Mouse (Mus musculus) midbrain, embryonic 14.5 days (tissue): ENCODE measurements at regions not wholly inside any gene's neighbourhood (a gene's known extent, or its start where the extent isn't known, plus 50 kb on each side); places are given as distances from the start of the nearest gene placed in this dataset.
A peak's percentile ranks its signal among the peaks of the same experiment; 100 is the strongest.

Experiments
- ATAC-seq: fragments of 200-750 bp; cut with Nextera tagmentation; 2 replicates; pipeline ENCODE4 v1.8.0; 2017; ENCODE audit warnings: moderate number of reproducible peaks, moderate library complexity; ENCODE audit not compliant: low FRiP score, low TSS enrichment
- DNase-seq: peaks from one replicate; pipeline ENCODE4 v3.0.0-alpha.2; 2015
- H3K27ac ChIP-seq: fragments of 300-500 bp; sonication (generic); replicated peaks from 2 replicates; pipeline ENCODE4 v1.5.1; 2014; ENCODE audit warnings: mild to moderate bottlenecking, low read depth, low read length, moderate library complexity
- H3K27me3 ChIP-seq: fragments of 300-500 bp; sonication (generic); 2 replicates; pipeline ENCODE4 v1.6.1; 2014; ENCODE audit warnings: low read length, control low read depth, mixed read lengths; ENCODE audit not compliant: control insufficient read depth, insufficient read depth
- H3K36me3 ChIP-seq: fragments of 300-500 bp; sonication (generic); 2 replicates; pipeline ENCODE4 v1.6.1; 2014; ENCODE audit warnings: low read length, control low read depth; ENCODE audit not compliant: control insufficient read depth, insufficient read depth
- H3K4me1 ChIP-seq: fragments of 300-500 bp; sonication (generic); 2 replicates; pipeline ENCODE4 v1.6.1; 2014; ENCODE audit warnings: mild to moderate bottlenecking, antibody characterized with exemption, low read length, control low read depth; ENCODE audit not compliant: control insufficient read depth, insufficient read depth
- H3K4me2 ChIP-seq: fragments of 300-500 bp; sonication (generic); 2 replicates; pipeline ENCODE4 v1.6.1; 2014; ENCODE audit warnings: mild to moderate bottlenecking, low read length, moderate library complexity
- H3K4me3 ChIP-seq: fragments of 300-500 bp; sonication (generic); replicated peaks from 2 replicates; pipeline ENCODE4 v1.5.1; 2014; ENCODE audit warnings: low read depth, low read length
- H3K9ac ChIP-seq: fragments of 300-500 bp; sonication (generic); replicated peaks from 2 replicates; pipeline ENCODE4 v1.6.1; 2014; ENCODE audit warnings: mild to moderate bottlenecking, low read length, moderate library complexity
- H3K9me3 ChIP-seq: fragments of 300-500 bp; sonication (generic); 2 replicates; pipeline ENCODE4 v1.6.1; 2016; ENCODE audit warnings: low read length, control low read depth, mixed read lengths; ENCODE audit not compliant: control insufficient read depth
- WGBS: fragments of 180-500 bp; shearing (Covaris S2); extraction: QIAGEN DNeasy Blood & Tissue Kit; methylation state at CpG from one replicate; pipeline ENCODE4 v1.1.7; 2014; 5-methylcytosine and 5-hydroxymethylcytosine counted together

DNA sequence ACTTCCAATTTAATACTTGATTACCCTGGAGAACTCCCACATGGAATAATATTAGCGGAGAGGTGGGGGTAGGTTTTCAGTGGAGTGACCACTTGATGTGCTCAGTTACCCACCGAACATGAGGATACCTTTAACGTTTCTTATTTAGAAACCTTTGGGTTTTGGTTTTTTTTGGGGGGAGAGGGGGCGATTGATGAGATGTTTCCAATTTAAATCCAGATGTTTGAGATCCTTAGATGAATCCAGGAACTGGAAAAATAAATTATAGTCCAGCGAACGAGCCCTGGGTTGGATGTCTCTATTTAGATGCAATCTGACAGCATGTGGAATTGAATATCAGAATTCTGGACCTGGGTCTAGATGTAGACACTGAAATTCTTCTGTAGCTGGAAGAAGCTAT lies 393.4 kb downstream of the Cd83 start:
- peaks cover 4% of the 10 kb centered on the region; the same call in 1 of the 2 replicates for H3K27me3 ChIP-seq
- no peaks in the 10 kb centered on the region for H3K9me3 ChIP-seq
- no peak overlapping the region for H3K9ac ChIP-seq
- no peak overlapping the region for H3K4me3 ChIP-seq
- ATAC-seq (no peak), DNase-seq (no peak)
- H3K27ac ChIP-seq = no peak overlapping the region
- no peak overlapping the region for H3K4me2 ChIP-seq
- no peaks in the 10 kb centered on the region for H3K4me1 ChIP-seq
- 75% methylated on average over 6 of the region's 6 CpGs for WGBS
- H3K36me3 ChIP-seq = no peaks in the 10 kb centered on the region

DNA sequence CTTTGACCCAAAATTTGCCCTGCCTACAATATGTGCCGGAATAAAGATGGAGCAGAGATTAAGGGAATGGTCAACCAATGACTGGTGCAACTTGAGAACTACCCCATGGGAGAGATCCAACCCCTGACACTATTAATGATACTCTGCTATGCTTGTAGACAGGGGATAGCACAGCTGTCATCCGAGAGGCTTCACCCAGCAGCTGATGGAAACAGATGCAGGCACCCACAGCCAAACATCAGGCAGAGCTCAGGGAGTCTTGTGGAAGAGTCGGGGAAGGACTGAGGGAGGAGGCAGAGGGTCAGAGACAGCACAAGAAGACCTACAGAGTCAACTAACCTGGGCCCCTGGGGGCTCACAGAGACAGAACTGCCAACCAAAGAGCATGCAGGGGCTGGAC lies 395.8 kb downstream of the Cd83 start:
- no peak for DNase-seq
- H3K36me3 ChIP-seq = no peaks in the 10 kb centered on the region
- ATAC-seq = no peak
- no peak overlapping the region for H3K4me3 ChIP-seq
- no peak overlapping the region for H3K27ac ChIP-seq
- no peaks in the 10 kb centered on the region for H3K9me3 ChIP-seq
- 85% methylated on average over 3 of the region's 3 CpGs for WGBS
- no peak overlapping the region for H3K4me2 ChIP-seq
- H3K27me3 ChIP-seq = peaks cover 4% of the 10 kb centered on the region; the same call in 1 of the 2 replicates
- H3K4me1 ChIP-seq = no peaks in the 10 kb centered on the region
- no peak overlapping the region for H3K9ac ChIP-seq

DNA sequence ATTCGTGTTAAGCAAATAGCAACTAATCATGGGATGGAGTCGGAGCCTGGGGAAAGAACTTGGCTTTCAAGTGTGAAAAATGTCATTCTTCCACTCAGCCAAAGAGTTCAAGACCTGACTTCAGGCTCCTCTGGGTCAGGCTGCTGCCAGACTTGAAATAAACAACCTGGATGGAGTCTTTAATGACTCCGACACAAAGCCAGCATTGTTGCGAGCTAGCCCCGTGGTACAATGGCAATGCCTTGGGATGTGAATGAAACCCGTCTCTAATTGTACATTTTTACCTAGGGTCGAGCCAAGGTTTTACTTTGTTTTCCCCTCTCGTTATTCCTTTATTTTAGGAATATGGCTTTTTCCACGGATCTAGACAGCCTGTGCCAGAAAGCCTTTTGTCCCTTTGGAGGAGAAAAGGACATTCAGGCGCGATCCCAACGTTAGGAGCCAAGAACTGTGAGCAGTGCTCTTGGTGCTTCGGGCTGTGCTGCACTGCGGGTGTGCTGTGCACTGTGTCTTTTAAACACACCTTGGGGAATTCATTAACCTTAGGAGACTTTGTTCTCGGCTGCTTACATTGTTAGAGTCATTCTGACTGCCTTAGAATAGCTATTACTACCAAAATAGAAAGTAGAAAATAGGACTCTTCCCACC lies 398.1 kb downstream of the Cd83 start:
- ATAC-seq = no peak
- no peaks in the 10 kb centered on the region for H3K4me1 ChIP-seq
- H3K9me3 ChIP-seq = no peaks in the 10 kb centered on the region
- H3K36me3 ChIP-seq = no peaks in the 10 kb centered on the region
- no peak overlapping the region for H3K4me2 ChIP-seq
- H3K4me3 ChIP-seq = no peak overlapping the region
- WGBS = 53% methylated on average over 15 of the region's 15 CpGs
- H3K27me3 ChIP-seq = peaks cover 4% of the 10 kb centered on the region; the same call in 1 of the 2 replicates
- H3K27ac ChIP-seq = no peak overlapping the region
- no peak for DNase-seq
- H3K9ac ChIP-seq = no peak overlapping the region

DNA sequence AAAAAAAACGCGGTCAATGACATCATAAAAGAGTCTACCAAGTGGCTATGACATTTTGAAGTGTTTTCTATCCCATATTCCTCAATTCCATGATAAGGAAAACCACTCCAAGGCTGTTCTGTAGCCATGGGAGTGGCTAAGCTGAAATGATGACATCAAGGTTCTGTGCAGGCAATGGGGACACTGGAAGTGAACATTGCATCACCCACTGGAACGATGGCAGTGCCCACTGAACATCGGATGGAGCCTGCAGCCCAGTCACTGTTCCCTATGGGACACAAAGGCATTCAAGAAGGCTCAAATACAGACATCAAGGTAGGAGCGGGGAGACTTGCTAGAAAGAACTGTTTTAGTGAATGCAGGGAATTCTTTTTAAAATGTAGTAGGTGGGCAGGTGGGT lies 410.8 kb downstream of the Cd83 start:
- 85% methylated on average over 5 of the region's 5 CpGs for WGBS
- Histone ChIP-seq H3K9me3 (no peaks in the 10 kb centered on the region), H3K27me3 (no peaks in the 10 kb centered on the region), H3K4me2 (no peak overlapping the region), H3K4me3 (no peak overlapping the region), H3K9ac (no peak overlapping the region), H3K36me3 (no peaks in the 10 kb centered on the region), H3K27ac (no peak overlapping the region), H3K4me1 (no peaks in the 10 kb centered on the region)
- no peak for ATAC-seq
- no peak for DNase-seq

DNA sequence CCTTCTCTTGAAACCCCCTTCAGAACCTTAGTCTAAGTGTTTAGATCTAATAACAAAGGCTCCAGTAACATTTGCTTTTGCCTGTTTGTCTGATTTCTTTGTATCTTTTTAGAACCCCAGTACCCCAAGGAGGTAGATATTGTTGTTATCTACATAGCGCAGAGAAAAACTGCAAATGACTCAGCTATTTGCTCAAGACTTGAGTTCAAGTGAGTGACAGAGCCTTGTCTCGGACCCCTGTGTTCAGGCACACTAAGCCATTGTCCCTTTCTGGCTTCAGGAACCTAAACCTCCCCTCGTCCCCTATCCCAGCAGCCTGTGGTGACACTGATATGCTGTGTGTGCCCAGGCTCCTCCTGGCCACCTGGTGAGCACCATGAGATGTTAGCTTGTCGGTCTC lies 421.5 kb downstream of the Cd83 start:
- Histone ChIP-seq H3K9me3 (no peaks in the 10 kb centered on the region), H3K36me3 (no peaks in the 10 kb centered on the region), H3K4me1 (peaks cover 6% of the 10 kb centered on the region), H3K27ac (no peak overlapping the region), H3K4me2 (no peak overlapping the region), H3K27me3 (peaks cover 14% of the 10 kb centered on the region; the same call in 1 of the 2 replicates), H3K4me3 (no peak overlapping the region), H3K9ac (no peak overlapping the region)
- DNase-seq = no peak
- ATAC-seq = no peak
- WGBS = 58% methylated on average over 4 of the region's 4 CpGs

DNA sequence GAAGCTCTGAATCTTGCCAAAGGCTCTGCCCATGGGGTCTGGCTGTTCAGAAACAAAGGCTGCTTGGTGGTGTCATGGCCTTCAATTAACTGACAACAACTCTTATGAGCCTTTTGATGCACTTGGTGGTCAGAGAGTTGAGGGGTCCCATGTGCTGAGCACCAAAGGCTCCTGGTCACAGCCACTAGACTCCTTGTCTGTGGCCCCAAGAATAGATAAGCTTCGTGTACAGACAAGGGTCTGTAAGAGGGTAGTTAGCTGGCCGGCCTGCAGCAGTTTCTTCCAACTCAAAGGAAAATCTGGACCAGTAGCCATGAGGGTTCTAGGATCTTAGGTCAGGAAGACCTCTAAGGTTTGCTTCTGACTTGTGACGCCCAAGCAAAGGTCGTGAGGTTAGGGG lies 421.9 kb downstream of the Cd83 start:
- Histone ChIP-seq H3K4me1 (peaks cover 6% of the 10 kb centered on the region), H3K36me3 (no peaks in the 10 kb centered on the region), H3K4me3 (no peak overlapping the region), H3K9me3 (no peaks in the 10 kb centered on the region), H3K27me3 (peaks cover 15% of the 10 kb centered on the region; the same call in 1 of the 2 replicates), H3K4me2 (no peak overlapping the region), H3K9ac (no peak overlapping the region), H3K27ac (no peak overlapping the region)
- ATAC-seq (no peak), DNase-seq (no peak)
- WGBS = 91% methylated on average over 4 of the region's 4 CpGs

DNA sequence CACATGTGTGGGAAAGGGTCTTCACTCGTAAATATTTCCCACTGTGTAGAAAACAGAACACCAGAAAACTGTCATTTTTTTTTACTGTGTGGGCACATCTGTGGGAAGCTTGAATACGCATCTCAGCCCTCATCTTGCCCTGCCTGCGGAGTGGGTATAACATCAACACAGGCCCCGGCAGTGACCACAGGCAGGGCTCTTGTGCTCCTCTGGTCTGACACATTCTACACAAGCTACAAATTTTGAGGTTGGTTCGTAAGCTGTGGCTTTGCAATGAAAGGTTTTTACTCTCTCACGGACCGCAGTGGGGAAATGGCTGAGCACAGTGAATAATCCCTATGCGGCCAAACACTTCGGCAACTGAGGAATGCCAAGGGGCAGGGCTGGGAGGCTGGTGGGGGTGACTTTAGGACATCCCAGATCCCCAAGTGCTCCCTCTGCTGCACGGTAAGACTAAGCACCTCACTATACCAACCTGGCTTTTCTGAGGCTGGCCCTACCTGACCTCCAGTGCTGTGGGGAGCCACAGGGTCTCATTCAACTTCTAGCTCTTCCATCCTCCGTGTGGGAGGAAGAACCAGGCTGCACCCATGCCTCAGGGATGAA lies 422.9 kb downstream of the Cd83 start:
- H3K4me1 ChIP-seq = peaks cover 6% of the 10 kb centered on the region
- no peak overlapping the region for H3K4me3 ChIP-seq
- no peak for ATAC-seq
- DNase-seq = no peak
- H3K9me3 ChIP-seq = no peaks in the 10 kb centered on the region
- no peak overlapping the region for H3K4me2 ChIP-seq
- H3K27me3 ChIP-seq = peaks cover 15% of the 10 kb centered on the region; the same call in 1 of the 2 replicates
- no peak overlapping the region for H3K9ac ChIP-seq
- H3K36me3 ChIP-seq = no peaks in the 10 kb centered on the region
- 59% methylated on average over 11 of the region's 11 CpGs for WGBS
- no peak overlapping the region for H3K27ac ChIP-seq

DNA sequence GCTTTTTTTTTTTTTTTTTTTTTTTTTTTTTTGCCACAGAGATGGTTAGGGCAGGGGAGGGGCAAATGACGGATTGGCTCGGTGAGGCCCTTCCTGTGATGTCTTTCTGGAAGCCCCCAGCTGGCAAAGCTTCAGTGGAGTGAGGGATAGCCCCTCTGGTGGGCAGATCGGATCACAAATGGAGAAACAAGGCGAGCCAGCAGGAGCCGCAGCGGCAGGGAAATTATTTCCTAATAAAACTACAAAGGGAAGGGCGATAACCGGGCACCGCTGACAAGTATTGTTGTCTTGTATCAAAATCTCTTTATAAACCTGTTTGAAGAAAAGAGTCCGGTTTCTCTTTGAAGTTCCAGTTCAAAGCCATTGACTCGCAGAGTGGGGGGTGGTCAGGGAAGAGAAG lies 424.5 kb downstream of the Cd83 start:
- H3K4me3 ChIP-seq = no peak overlapping the region
- H3K27me3 ChIP-seq = peaks cover 15% of the 10 kb centered on the region; the same call in 1 of the 2 replicates
- ATAC-seq (no peak), DNase-seq (peak; percentile 61)
- no peak overlapping the region for H3K27ac ChIP-seq
- H3K4me2 ChIP-seq = no peak overlapping the region
- 3% methylated on average over 11 of the region's 11 CpGs for WGBS
- H3K9me3 ChIP-seq = no peaks in the 10 kb centered on the region
- H3K9ac ChIP-seq = no peak overlapping the region
- no peaks in the 10 kb centered on the region for H3K36me3 ChIP-seq
- H3K4me1 ChIP-seq = peaks cover 6% of the 10 kb centered on the region

DNA sequence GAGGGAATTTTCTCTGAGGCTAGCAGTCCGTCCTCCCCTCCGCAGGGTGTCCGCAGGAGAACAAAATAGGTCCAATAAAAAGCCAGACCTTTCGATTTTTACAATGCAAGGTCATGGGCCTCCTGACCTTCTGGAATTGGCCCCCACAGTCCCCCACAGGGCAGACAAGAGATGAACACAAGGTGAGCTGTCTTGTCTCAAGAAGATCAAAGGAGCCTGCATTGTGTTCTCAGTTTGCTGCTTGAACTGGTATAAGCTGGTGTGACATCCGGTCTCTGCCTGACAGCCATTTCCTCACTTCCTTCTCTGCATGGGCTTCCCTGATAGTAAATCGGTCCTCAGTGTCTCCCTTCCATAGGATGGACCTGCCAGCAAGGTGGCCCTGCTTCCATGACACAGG lies 425.5 kb downstream of the Cd83 start:
- H3K4me1 ChIP-seq = peaks cover 6% of the 10 kb centered on the region
- H3K27ac ChIP-seq = no peak overlapping the region; the same call in 1 of the 2 replicates
- no peak overlapping the region for H3K4me3 ChIP-seq
- peaks cover 15% of the 10 kb centered on the region; the same call in 1 of the 2 replicates for H3K27me3 ChIP-seq
- no peaks in the 10 kb centered on the region for H3K9me3 ChIP-seq
- no peak for DNase-seq
- no peaks in the 10 kb centered on the region for H3K36me3 ChIP-seq
- H3K4me2 ChIP-seq = no peak overlapping the region
- no peak overlapping the region for H3K9ac ChIP-seq
- no peak for ATAC-seq
- 22% methylated on average over 6 of the region's 6 CpGs for WGBS
